Mouse (Mus musculus): Measurements from ENCODE around the gene Numbl. TPM values are rescaled to one million over a fixed set of nuclear protein-coding genes. Genes with fewer than 3 reads are reported as not detected.
A peak's percentile ranks its signal among the peaks of the same experiment; 100 is the strongest.

Numbl gene
- 28.8 TPM for polyA plus RNA-seq (2012; fragmentation: generic; extraction: Trizol)

GRCm38 (mm10) chr7:27258205-27258899, at the start of gene Numbl:
Gene Numbl (plus strand): TSS chr7:27258433.
- TF ChIP-seq POLR2A (IDR thresholded peaks at IDR 0.05; ENCODE audit: insufficient read length, low read depth): peak; percentile 63
- TF ChIP-seq MYOD1 (IDR thresholded peaks at IDR 0.05; ENCODE audit: control insufficient read depth in 1 of 3, insufficient read length in 2 of 3, low read depth in 2 of 3): peak in 1 of 3 experiments; percentile 14
- TF ChIP-seq POLR2AphosphoS2 (IDR thresholded peaks at IDR 0.05; ENCODE audit: insufficient read length, low read depth): peak; percentile 79
- no peak for TF ChIP-seq CEBPB (IDR thresholded peaks at IDR 0.05; ENCODE audit: insufficient read depth, poor library complexity, severe bottlenecking)
- H3K36me3 ChIP-seq (ENCODE audit: control insufficient read depth, insufficient read depth): peaks cover 4% of the 10 kb centered on the region

GRCm38 (mm10) chr7:27212626-27213025, 45.6 kb upstream of the Numbl start:
- Histone ChIP-seq H3K4me3 (no peak overlapping the region), H3K36me3 (ENCODE audit: control insufficient read depth, insufficient read depth) (peaks cover 20% of the 10 kb centered on the region), H3K79me2 (ENCODE audit: control insufficient read depth, insufficient read depth) (no peaks in the 10 kb centered on the region), H3K4me2 (ENCODE audit: low read depth) (no peak overlapping the region), H3ac (ENCODE audit: control insufficient read depth, insufficient read length) (no peak overlapping the region), H3K27me3 (ENCODE audit: control insufficient read depth, insufficient read depth, insufficient read length) (no peaks in the 10 kb centered on the region)
- TF ChIP-seq POLR2A (IDR thresholded peaks at IDR 0.05; ENCODE audit: insufficient read length, low read depth) (no peak), MYOG (IDR thresholded peaks at IDR 0.05; ENCODE audit: control insufficient read depth in 1 of 3, insufficient read depth in 1 of 3, insufficient read length in 2 of 3, low read depth in 2 of 3) (no peak), CEBPB (IDR thresholded peaks at IDR 0.05; ENCODE audit: insufficient read depth, poor library complexity, severe bottlenecking) (no peak), TCF12 (IDR thresholded peaks at IDR 0.05; ENCODE audit: insufficient read depth, poor library complexity, severe bottlenecking) (no peak), E2F4 (IDR thresholded peaks at IDR 0.05; ENCODE audit: insufficient read depth) (no peak), MAX (IDR thresholded peaks at IDR 0.05; ENCODE audit: low read depth) (no peak), POLR2AphosphoS2 (IDR thresholded peaks at IDR 0.05; ENCODE audit: insufficient read length, low read depth) (no peak), TCF3 (IDR thresholded peaks at IDR 0.05; ENCODE audit: insufficient read length, low read depth) (no peak), REST (IDR thresholded peaks at IDR 0.05; ENCODE audit: insufficient read depth, insufficient read length) (no peak), USF1 (IDR thresholded peaks at IDR 0.05; ENCODE audit: low read depth) (no peak), SRF (IDR thresholded peaks at IDR 0.05; ENCODE audit: control insufficient read depth, insufficient read length, low read depth) (no peak), MYOD1 (IDR thresholded peaks at IDR 0.05; ENCODE audit: control insufficient read depth in 1 of 3, insufficient read length in 2 of 3, low read depth in 2 of 3) (no peak)

More at GRCm38 (mm10) chr7:27258205-27258899, at the start of gene Numbl:
- Histone ChIP-seq H3K27me3 (ENCODE audit: control insufficient read depth, insufficient read depth, insufficient read length) (no peaks in the 10 kb centered on the region), H3K4me2 (ENCODE audit: low read depth) (peak within 1 kb of the TSS; percentile 92), H3K79me2 (ENCODE audit: control insufficient read depth, insufficient read depth) (peaks cover 12% of the 10 kb centered on the region), H3ac (ENCODE audit: control insufficient read depth, insufficient read length) (peak within 1 kb of the TSS; percentile 23), H3K4me3 (peak within 1 kb of the TSS; percentile 63)

GRCm38 (mm10) chr7:27218586-27218985, 39.6 kb upstream of the Numbl start:
- Histone ChIP-seq H3K4me3 (no peak overlapping the region), H3K36me3 (ENCODE audit: control insufficient read depth, insufficient read depth) (peaks cover 3% of the 10 kb centered on the region), H3ac (ENCODE audit: control insufficient read depth, insufficient read length) (no peak overlapping the region), H3K4me2 (ENCODE audit: low read depth) (no peak overlapping the region), H3K27me3 (ENCODE audit: control insufficient read depth, insufficient read depth, insufficient read length) (no peaks in the 10 kb centered on the region), H3K79me2 (ENCODE audit: control insufficient read depth, insufficient read depth) (no peaks in the 10 kb centered on the region)
- no peak for TF ChIP-seq MAX (IDR thresholded peaks at IDR 0.05; ENCODE audit: low read depth)
- no peak for TF ChIP-seq SRF (IDR thresholded peaks at IDR 0.05; ENCODE audit: control insufficient read depth, insufficient read length, low read depth)
- no peak for TF ChIP-seq TCF3 (IDR thresholded peaks at IDR 0.05; ENCODE audit: insufficient read length, low read depth)
- no peak for TF ChIP-seq POLR2A (IDR thresholded peaks at IDR 0.05; ENCODE audit: insufficient read length, low read depth)
- TF ChIP-seq CEBPB (IDR thresholded peaks at IDR 0.05; ENCODE audit: insufficient read depth, poor library complexity, severe bottlenecking): no peak
- TF ChIP-seq REST (IDR thresholded peaks at IDR 0.05; ENCODE audit: insufficient read depth, insufficient read length): no peak
- TF ChIP-seq POLR2AphosphoS2 (IDR thresholded peaks at IDR 0.05; ENCODE audit: insufficient read length, low read depth): no peak
- TF ChIP-seq E2F4 (IDR thresholded peaks at IDR 0.05; ENCODE audit: insufficient read depth): no peak
- TF ChIP-seq TCF12 (IDR thresholded peaks at IDR 0.05; ENCODE audit: insufficient read depth, poor library complexity, severe bottlenecking): no peak
- TF ChIP-seq MYOG (IDR thresholded peaks at IDR 0.05; ENCODE audit: control insufficient read depth in 1 of 3, insufficient read depth in 1 of 3, insufficient read length in 2 of 3, low read depth in 2 of 3): no peak
- no peak for TF ChIP-seq MYOD1 (IDR thresholded peaks at IDR 0.05; ENCODE audit: control insufficient read depth in 1 of 3, insufficient read length in 2 of 3, low read depth in 2 of 3)
- TF ChIP-seq USF1 (IDR thresholded peaks at IDR 0.05; ENCODE audit: low read depth): no peak

DNA sequence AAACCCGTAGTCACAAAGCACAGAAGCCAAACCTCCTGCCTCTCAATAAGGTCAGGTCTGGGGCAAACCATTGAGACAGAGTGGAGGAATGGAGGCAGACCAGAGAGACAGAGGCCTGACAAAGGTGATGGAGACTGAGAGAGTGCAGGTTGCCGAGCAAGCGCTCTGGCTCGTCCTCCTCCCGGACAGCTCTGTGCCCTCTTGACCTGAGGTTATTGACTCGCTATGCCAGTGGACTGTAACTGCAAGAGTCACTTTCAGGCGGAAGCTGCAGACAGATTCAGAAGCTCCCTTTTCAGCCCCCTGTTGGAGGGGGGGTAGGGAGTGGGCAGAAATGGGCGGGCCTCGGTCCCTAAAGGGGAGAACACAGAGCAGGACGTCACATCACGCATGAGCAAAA, 38.3 kb upstream of the Numbl start:
- Histone ChIP-seq H3K27me3 (ENCODE audit: control insufficient read depth, insufficient read depth, insufficient read length) (no peaks in the 10 kb centered on the region), H3K4me2 (ENCODE audit: low read depth) (no peak overlapping the region), H3K36me3 (ENCODE audit: control insufficient read depth, insufficient read depth) (peaks cover 3% of the 10 kb centered on the region), H3ac (ENCODE audit: control insufficient read depth, insufficient read length) (no peak overlapping the region), H3K4me3 (no peak overlapping the region), H3K79me2 (ENCODE audit: control insufficient read depth, insufficient read depth) (peaks cover 6% of the 10 kb centered on the region)
- TF ChIP-seq TCF12 (IDR thresholded peaks at IDR 0.05; ENCODE audit: insufficient read depth, poor library complexity, severe bottlenecking) (no peak), MYOD1 (IDR thresholded peaks at IDR 0.05; ENCODE audit: control insufficient read depth in 1 of 3, insufficient read length in 2 of 3, low read depth in 2 of 3) (no peak), CEBPB (IDR thresholded peaks at IDR 0.05; ENCODE audit: insufficient read depth, poor library complexity, severe bottlenecking) (no peak), E2F4 (IDR thresholded peaks at IDR 0.05; ENCODE audit: insufficient read depth) (no peak), POLR2A (IDR thresholded peaks at IDR 0.05; ENCODE audit: insufficient read length, low read depth) (no peak), MAX (IDR thresholded peaks at IDR 0.05; ENCODE audit: low read depth) (no peak)

- no peak overlapping the region for H3K4me3 ChIP-seq
- no peak overlapping the region for H3K4me2 ChIP-seq (ENCODE audit: low read depth)
- no peaks in the 10 kb centered on the region for H3K27me3 ChIP-seq (ENCODE audit: control insufficient read depth, insufficient read depth, insufficient read length)
- H3ac ChIP-seq (ENCODE audit: control insufficient read depth, insufficient read length): no peak overlapping the region
- TF ChIP-seq TCF12 (IDR thresholded peaks at IDR 0.05; ENCODE audit: insufficient read depth, poor library complexity, severe bottlenecking) (no peak), MYOG (IDR thresholded peaks at IDR 0.05; ENCODE audit: control insufficient read depth in 1 of 3, insufficient read depth in 1 of 3, insufficient read length in 2 of 3, low read depth in 2 of 3) (no peak), CEBPB (IDR thresholded peaks at IDR 0.05; ENCODE audit: insufficient read depth, poor library complexity, severe bottlenecking) (no peak), MAX (IDR thresholded peaks at IDR 0.05; ENCODE audit: low read depth) (no peak), POLR2AphosphoS2 (IDR thresholded peaks at IDR 0.05; ENCODE audit: insufficient read length, low read depth) (no peak), SRF (IDR thresholded peaks at IDR 0.05; ENCODE audit: control insufficient read depth, insufficient read length, low read depth) (no peak), E2F4 (IDR thresholded peaks at IDR 0.05; ENCODE audit: insufficient read depth) (no peak), MYOD1 (IDR thresholded peaks at IDR 0.05; ENCODE audit: control insufficient read depth in 1 of 3, insufficient read length in 2 of 3, low read depth in 2 of 3) (no peak), USF1 (IDR thresholded peaks at IDR 0.05; ENCODE audit: low read depth) (no peak), REST (IDR thresholded peaks at IDR 0.05; ENCODE audit: insufficient read depth, insufficient read length) (no peak), TCF3 (IDR thresholded peaks at IDR 0.05; ENCODE audit: insufficient read length, low read depth) (no peak), POLR2A (IDR thresholded peaks at IDR 0.05; ENCODE audit: insufficient read length, low read depth) (no peak)
- H3K79me2 ChIP-seq (ENCODE audit: control insufficient read depth, insufficient read depth): peaks cover 24% of the 10 kb centered on the region
- no peaks in the 10 kb centered on the region for H3K36me3 ChIP-seq (ENCODE audit: control insufficient read depth, insufficient read depth)
These were observed 36.3 kb upstream of the Numbl start for GRCm38 (mm10) chr7:27221939-27222338.
